Mouse (Mus musculus): ENCODE results near the gene Kdm4a.

Gene Kdm4a

GRCm38 (mm10) chr4:118116098-118116497 is 63.7 kb downstream of the Kdm4a start:
- DNase-seq (ENCODE audit: low spot score in 2 of 2) = no peak

DNA sequence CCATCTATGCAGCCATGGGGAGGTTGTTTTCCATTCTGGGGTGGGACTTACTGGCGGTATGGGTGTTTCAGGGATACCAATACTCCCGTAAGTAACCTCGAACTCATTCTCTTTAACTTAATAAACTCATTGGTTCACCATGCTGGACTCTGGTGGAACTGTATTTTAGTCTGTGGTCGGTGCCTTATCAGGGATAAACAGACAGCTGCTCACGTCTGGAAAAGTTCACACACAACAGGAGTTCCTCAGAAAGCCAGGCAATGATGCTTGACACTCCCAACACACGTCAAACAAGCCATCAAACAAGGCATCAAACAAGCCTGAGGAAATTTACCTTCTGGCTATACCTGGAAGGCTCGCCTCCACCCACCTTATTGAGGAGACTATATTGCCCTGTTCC is 64.7 kb downstream of the Kdm4a start:
- DNase-seq (ENCODE audit: low spot score in 2 of 2) = no peak

GRCm38 (mm10) chr4:118112601-118113000 is 67.2 kb downstream of the Kdm4a start:
- DNase-seq (ENCODE audit: low spot score in 2 of 2) = no peak

- peak in 1 of 2 experiments; percentile 43 for DNase-seq (ENCODE audit: low spot score in 2 of 2)
Measured at GRCm38 (mm10) chr4:118109649-118110048, 70.2 kb downstream of the Kdm4a start.

DNA sequence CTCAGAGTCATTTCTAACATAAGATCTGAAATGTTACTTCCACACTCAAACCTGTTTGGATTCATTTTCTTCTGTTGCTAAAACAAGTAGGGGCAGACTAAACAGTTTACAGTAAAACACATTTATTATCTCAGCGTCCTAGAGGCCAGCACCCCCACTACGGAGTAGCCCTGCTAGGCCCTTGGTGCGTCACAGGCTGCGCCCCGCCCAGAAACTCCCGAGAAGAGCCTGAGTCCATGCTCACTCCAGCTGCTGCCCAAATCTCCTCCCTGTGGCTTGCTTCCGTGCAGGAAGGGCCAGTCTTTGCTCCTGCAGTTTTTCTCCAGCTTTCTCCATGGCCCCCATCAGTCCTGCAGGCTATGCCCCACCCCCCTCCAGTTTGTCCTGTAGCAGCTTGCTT is 71.1 kb downstream of the Kdm4a start:
- DNase-seq (ENCODE audit: low spot score in 2 of 2) = peak in 1 of 2 experiments; percentile 65

DNA sequence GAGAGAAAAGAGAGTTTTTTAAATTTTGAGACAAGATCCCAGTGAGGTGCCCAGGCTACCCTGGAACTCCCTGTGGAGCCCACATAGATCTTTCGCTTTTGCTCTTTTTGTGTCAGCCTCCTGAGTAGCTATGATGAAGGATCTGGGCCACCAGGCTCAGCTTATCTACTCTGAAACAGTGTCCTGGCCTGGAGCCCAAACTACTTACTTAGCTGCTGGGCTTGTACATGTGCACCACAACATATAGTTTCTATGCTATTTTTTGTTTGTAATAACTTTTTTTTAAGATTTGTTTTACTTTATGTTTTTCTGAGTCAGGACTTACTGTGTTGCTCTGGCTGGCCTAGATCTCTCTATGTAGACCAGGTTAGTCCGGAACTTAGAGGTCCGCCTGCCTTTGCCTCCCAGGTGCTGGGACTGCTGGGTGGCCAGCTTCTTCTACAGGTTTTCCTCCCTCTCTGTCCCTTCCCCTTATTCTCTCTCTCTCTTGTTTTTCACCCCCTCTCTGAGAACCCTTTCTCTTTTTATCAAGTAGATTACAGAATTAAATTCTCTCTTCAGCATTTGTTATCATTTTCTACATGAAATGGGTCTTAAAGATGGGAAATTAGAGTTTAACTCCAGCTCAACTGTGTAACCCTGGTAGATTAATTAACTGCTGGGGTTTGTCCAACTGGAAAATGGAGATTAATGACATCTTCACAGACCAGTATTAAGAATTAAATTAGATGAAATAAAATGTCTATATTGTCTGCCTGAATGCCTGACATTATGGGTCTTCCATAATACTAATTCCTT is 74.4 kb downstream of the Kdm4a start:
- peak; percentile 49 to 86 for DNase-seq (ENCODE audit: low spot score in 2 of 2)

GRCm38 (mm10) chr4:118103280-118103830 is 76.5 kb downstream of the Kdm4a start:
- DNase-seq (ENCODE audit: low spot score in 2 of 2) = no peak

- no peak for DNase-seq (ENCODE audit: low spot score in 2 of 2)
Measured at GRCm38 (mm10) chr4:118101497-118101896, 78.3 kb downstream of the Kdm4a start.

GRCm38 (mm10) chr4:118099637-118100364 is 80.0 kb downstream of the Kdm4a start:
- no peak for DNase-seq (ENCODE audit: low spot score in 2 of 2)

DNA sequence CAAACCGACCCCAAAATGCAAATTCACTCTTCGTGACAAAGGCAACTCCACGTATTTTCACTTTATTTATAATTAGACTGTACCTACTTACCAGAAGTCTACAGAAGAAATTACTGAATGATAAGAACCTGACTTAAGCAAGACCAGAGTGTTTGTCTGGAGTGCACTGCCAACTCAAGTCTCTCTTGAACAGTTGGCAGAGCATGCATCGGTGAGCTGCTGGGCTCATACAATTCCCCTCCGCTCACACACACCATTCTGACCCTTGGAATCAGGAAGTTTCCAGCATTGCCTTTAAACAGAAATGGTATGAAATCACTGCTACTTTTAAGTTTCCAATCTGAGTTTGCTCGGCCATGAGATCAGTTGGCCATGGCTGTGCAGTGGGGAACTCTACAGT is 81.3 kb downstream of the Kdm4a start:
- no peak for DNase-seq (ENCODE audit: low spot score in 2 of 2)

- DNase-seq (ENCODE audit: low spot score in 2 of 2) = no peak
Measured at GRCm38 (mm10) chr4:118096069-118096468, 83.8 kb downstream of the Kdm4a start.

DNA sequence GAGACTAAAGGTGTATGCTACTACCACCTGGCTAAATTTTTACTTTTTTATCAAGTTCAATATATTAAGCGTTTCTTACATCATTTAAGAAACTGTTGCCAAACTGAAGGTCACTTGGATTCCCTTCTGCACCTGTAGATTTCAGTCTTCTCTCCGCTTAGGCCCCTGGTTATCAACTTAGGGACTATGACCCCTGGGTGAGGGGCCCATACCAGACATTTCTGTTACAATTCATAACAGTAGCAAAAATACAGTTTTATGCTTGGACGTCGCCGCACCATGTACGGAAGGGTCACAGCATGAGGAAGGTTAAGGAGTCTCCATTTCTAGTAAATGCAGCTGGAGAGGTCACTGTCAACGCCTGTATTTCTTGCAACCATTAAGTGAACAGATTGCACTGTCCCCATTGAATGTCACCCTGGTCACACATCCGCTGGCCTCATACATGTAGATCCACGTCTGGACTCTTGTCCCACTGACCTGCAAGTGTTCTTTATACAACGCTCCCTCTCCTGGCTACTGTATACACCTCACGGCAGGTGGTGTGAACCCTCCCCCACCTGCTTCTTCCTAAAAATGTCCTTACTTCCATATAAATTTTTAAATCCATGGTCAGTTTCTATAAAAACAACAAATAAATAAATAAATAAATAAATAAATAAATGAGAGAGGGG is 86.9 kb downstream of the Kdm4a start:
- no peak for DNase-seq (ENCODE audit: low spot score in 2 of 2)

- DNase-seq (ENCODE audit: low spot score in 2 of 2) = no peak
Measured at GRCm38 (mm10) chr4:118090449-118090848, 89.4 kb downstream of the Kdm4a start.

GRCm38 (mm10) chr4:118089939-118090338 is 89.9 kb downstream of the Kdm4a start:
- peak; percentile 39 to 63 for DNase-seq (ENCODE audit: low spot score in 2 of 2)

- DNase-seq (ENCODE audit: low spot score in 2 of 2) = no peak
Measured at GRCm38 (mm10) chr4:118088771-118089170, 91.1 kb downstream of the Kdm4a start.
